Mouse (Mus musculus): ENCODE data around the gene Mpig6b.
A peak's percentile ranks its signal among the peaks of the same experiment; 100 is the strongest.

Gene Mpig6b

DNA sequence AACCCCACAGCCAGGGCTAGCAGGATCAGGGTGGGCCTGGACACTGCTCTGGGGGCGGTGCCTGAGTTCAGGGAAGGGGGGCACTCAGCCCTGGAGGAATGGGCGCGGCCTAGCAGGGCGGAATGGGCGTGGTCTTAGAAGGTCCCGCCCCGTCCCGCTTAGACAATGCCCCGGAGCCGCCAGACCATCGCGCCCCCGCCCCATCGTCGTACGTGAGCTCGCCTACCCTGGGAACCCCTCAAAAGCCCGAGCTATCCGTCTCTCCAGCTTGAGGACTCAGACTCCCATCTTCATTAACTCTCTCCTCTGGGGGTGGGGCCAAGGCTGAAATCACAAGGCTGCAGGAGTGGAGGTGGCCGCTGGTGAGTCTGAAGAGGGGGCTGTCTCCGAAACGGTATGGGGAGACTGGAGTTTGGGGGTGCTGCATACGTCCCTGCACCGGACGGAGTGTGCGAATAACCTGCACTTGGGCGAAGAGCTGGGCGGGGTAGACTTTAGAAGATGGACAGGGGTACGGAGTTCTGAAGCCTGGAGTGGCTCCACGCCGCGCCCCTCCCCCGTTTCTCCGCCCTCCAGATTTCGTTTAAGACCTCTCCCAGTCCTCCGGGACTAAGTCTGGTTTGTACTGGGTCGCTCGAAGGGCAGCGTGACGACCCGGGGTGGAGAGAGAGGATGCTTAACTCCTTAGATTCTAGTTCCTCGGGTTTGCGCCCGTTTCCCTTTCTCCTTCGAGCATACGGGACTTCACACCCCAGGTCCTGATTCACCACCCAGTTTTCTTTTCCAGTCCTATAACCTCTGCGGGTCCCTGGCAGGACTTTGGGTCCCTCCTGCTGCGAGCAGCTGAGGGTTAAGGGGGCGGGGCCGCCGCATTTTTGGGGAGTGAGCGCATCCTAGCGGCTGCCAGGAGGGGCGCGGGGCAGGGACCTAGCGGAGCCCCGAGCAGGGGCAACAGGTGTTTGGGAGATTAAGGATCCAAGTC is 6.8 kb downstream of the Mpig6b start, which contains the start of gene Ddah2:
Gene Ddah2, plus strand, starts transcription at position 125 of the 982 bp plus-strand sequence.
- peak; percentile 72 to 73 for DNase-seq (ENCODE audit: low spot score in 2 of 2)

DNA sequence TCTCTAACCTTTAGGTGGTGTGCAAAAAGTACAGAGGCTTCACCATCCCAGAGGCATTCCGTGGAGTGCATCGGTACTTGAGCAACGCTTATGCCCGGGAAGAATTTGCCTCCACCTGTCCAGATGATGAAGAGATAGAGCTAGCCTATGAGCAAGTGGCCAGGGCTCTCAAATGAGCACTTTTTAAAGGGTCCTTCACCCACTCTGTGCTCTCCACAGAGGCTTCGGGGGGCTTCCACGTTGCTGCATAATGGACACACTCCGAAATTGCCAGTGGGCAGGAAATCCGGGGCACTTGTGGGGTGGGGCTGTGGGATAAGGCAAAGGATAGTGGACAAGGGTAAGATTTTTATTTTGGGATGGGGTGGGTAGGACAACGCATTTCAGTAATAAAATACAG is 7.7 kb downstream of the Mpig6b start:
- DNase-seq (ENCODE audit: low spot score in 2 of 2) = no peak

DNA sequence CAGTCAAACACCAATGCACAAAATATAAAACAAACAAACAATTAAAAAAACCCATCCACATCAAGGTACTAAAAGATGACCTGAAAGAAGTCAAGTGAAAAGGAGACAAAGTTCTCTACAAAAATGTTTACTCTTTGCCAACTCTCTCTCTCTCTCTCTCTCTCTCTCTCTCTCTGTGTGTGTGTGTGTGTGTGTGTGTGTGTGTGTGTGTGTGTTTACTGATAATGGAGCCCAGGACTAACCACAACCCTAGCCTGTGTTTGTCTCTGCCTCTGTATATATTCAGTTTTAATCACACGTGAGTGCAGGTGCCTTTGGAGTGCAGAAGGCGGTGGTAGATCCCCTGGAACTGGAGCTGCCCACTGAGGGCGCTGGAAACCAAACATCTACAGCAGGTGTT is 8.9 kb downstream of the Mpig6b start:
- DNase-seq (ENCODE audit: low spot score in 2 of 2) = no peak

DNA sequence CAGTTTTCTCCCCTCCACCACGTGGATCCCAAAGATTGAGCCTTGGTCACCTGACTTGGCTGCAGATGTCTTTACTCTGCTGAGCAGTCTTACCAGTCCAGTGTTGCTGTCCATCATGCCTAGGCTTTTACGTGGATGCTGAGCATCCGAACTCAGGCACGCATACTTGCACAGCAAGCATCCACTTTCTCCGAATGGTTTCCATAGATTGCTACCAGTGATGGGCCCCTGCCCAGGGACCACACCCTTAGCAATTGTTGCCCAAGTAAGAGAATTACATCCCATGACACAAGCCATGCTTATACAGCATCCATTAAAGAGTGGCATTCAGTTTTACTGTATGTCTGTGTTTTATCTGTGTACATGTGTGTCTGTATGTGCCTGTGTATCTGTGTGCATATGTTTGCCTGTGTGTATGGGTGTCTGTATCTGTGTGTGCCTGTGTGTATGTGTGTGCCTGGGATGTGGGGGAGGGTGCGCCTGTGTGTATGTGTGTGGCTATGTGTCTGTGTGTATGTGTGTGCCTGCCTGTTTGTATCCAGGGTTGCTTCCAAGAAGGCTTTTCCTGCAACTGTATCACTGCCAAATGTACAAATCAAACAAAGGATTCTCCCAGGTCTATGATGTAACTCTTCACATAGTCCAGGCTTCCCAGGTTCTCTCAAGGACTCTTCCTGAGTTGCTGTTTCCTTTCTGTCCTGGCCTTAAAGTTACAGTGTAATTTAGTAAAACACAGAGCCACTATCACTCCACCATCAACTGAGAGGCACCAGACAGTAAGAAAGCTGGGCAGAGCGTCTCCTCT is 10.1 kb downstream of the Mpig6b start:
- no peak for DNase-seq (ENCODE audit: low spot score in 2 of 2)

DNA sequence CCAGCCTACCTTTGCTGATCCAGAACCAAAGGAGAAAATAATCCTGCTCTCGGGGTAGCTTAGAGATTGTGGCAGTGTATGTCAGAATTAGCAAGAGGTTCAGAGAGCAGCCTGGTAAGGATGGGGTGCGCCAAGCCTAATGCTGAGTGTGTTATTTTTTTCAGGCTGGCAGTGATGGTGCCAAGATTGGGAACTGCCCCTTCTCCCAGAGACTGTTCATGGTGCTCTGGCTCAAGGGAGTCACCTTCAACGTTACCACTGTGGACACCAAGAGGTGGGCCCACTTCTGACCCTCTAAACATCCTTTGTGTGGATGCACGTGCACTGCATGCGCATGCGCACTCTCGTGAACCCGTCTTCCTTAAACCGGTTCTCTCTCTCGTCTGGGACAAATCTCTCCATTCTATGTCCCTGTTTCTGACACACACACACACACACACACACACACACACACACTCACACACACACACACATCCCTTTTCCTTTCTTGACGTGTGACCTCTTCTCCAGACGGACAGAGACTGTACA is 13.6 kb downstream of the Mpig6b start:
- DNase-seq (ENCODE audit: low spot score in 2 of 2) = no peak

DNA sequence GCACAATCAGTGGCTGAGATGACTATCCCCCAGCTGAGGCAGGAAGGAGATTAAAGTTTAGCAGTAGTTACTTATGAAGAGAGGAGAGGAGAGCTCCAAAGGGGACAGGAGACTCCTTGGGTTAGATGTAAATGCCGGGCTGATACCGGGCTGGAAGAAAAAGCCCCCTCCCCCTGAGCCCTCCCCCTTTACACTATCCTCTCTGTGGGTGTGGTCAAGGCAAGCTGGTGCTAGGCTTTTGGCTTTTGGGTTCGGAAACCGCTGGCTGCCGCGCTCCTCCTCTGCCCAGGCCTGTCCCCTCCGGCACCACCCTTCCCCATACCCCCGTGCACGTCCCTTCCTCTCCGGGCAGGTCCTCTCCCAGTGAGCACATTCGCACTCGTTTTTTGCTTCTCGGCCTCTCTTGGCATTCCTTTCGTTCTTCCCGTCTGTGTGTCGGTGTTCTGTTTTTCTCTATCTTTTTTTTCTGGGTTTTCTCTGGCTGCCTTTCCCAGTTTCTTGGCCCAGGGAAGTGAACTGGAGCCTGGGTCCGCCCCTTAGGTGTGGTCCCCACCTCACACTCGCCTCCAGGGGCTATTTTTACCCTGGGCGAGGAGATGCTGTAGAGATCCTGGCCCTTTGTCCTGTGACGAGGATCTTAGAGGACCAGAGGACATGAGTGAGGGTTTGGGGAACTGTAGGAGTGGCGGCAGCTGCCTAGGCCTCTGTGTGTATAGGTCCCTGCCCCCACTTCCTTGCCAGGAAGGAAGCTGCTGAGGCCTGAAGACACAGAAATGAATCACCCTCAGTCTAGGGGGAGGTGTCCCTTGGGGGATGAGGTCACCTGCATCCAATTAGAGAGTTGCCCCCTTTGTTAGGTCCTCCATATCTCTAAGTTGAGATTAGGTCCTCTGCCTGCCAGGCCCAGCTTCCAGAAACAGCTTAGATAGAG is 14.6 kb downstream of the Mpig6b start:
- DNase-seq (ENCODE audit: low spot score in 2 of 2) = no peak

DNA sequence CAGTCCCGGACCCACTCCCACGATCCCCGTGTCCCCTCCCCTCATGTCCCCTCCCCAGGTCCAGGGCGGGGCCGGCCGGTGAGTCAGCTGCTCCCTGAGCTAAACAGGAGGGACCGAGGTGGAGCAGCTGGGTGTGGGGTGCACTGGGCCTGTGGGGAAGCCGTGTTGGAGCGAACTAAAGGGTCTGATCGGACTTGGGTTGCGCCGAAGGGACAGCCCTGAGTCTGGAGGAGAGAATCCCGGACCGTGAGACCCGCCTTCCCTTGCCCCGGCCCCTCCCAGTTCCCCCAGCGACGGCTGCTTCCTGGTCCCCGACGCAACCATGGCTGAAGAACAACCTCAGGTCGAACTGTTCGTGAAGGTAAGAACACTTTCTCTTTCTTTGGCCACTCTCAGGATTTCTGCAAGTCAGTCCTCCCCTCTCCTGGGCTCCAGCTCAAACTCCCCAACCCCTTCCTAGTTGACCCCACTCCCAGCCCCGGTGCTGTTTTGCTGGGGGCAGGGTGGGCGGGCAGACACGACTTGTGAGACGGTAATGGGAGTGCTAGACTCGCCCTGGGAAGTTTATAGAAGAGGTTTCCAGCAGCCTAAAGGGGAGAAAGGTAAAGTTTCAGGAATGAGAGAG is 15.7 kb downstream of the Mpig6b start:
- DNase-seq (ENCODE audit: low spot score in 2 of 2) = no peak

DNA sequence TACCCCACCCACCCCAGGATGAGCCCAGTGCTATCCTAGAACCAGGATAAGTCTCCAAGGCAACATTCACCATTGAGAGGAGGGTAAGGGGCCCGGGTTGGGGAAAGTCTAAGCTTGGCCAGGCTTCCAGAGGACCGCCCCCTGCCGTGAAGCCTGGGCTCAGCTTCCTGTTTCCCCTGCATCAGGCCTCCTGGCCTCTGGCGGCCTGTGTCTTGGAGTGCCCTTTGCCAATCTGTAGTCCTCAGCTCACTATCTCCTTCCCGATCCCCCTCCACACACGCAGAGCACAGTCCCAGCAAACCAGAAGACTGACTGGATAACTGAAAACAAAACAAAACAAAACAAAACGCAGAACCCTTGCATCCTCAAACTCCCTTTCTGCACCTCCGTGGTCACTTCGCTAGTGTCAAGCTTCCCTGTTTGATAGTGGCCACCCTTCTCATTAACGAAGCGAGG is 16.4 kb downstream of the Mpig6b start, which contains the start of gene Clic1:
Gene Clic1, plus strand, starts transcription at position 406 of the 456 bp plus-strand sequence.
- no peak for DNase-seq (ENCODE audit: low spot score in 2 of 2)

DNA sequence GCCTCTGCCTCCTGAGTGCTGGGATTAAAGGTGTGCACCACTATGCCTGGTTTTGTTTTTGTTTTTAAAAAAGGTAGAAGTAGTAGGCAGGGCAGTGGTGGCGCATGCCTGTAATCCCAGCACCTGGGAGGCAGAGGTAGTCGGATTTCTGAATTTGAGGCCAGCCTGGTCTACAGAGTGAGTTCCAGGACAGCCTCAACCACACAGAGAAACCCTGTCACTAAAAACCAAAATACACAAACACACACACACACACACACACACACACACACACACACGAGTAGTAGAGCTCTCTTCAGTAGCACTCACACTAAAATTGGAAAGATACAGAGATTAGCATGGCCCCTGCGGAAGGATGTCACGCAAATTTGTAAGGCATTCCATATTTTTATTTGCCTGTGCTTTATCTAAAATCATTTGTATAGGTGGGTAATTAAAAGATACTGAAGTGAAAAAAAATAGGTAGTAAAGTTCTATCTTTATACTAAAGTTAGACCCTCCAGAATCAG is 17.0 kb downstream of the Mpig6b start:
- DNase-seq (ENCODE audit: low spot score in 2 of 2) = no peak

DNA sequence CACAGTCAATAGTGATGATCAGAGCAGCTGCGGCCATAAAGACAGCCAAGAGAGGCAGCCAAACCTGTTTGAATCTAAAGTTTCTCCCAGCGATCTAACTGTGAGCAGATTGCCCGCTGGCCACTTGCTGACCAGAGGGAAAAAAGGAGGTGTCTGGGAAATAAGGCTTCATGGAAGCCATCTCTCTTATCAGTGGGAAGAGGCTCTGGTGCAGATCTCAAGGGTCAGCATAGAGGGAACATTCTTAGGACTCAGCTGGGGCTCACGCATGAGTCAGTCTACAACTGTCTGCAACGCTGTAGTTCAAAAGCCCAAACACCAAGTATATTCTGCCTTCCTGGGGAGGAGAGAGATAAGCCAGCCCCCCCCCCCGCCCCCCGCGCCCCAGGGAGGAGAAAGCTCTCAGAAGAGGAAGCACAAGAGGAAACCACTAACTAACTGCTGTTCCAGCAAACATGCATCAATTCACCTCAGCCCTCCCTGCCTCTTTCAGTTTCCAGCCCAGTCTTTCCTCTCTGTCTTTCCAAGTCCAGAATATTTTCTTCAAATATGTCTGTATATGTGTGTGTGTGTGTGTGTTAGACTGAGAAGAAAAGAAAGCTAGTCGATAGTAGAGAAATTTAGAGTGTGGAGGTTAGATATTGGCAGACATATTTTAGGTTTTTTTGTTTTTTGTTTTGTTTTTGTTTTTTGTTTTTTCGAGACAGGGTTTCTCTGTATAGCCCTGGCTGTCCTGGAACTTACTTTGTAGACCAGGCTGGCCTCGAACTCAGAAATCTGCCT is 17.6 kb downstream of the Mpig6b start:
- no peak for DNase-seq (ENCODE audit: low spot score in 2 of 2)

DNA sequence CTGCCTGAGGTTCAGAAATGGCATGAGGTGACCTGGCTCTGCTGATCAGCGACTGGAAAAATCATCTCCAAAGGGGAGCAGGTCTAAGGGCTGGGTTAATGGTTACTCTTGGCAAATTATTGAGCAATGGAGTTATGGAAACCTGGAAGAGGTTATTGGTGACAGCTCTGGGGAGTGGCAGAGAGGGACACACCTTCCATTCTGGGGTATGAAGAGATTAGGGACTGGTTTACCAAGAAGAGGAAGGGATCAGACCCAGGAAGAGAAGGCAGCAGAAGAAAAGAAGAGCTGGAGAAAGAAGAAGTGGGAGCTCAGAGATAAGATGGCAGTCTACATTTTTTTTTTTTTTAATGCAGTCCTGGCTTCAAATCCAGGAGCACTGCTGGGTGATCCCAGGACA is 18.3 kb downstream of the Mpig6b start:
- DNase-seq (ENCODE audit: low spot score in 2 of 2) = no peak

DNA sequence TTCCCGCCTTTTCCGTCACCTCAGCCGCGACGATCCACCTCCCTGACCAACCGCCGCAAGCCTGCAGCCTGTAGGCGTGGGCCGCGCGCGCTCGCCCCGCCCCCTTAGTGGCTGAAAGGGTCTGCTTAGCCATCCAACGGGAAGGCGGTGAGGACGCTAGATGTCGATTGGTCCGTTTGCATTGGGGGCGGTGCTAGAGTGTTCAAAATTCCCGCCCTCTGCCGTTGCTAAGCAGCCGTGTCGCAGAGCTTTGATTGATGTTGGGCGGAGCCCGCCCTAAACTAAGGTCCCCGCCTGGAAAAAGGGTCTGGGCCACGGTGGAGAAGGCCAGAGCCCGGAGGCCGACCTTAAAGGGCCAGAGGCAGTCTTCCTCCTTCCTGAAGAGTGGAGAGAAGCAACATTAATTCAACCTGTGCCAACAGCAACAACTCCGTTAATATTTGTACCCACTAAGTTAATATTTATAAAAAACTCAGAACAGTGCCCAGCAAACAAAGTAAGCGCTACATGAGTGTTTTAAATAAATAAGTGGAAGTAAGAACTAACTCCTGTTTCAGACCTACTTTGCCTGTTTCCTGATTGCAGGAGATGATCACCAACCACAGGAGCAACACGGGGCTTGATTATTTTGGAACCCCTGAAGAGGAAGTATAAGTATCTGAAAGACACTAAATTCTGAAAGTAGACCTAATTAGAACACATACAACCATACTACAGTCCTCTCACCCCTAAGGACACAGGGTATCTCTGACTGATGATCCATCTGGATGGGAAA is 19.1 kb downstream of the Mpig6b start, which contains the start of gene Msh5:
Gene Msh5, minus strand, starts transcription at position 65 of the 775 bp plus-strand sequence.
- DNase-seq (ENCODE audit: low spot score in 2 of 2) = peak; percentile 92 to 95

DNA sequence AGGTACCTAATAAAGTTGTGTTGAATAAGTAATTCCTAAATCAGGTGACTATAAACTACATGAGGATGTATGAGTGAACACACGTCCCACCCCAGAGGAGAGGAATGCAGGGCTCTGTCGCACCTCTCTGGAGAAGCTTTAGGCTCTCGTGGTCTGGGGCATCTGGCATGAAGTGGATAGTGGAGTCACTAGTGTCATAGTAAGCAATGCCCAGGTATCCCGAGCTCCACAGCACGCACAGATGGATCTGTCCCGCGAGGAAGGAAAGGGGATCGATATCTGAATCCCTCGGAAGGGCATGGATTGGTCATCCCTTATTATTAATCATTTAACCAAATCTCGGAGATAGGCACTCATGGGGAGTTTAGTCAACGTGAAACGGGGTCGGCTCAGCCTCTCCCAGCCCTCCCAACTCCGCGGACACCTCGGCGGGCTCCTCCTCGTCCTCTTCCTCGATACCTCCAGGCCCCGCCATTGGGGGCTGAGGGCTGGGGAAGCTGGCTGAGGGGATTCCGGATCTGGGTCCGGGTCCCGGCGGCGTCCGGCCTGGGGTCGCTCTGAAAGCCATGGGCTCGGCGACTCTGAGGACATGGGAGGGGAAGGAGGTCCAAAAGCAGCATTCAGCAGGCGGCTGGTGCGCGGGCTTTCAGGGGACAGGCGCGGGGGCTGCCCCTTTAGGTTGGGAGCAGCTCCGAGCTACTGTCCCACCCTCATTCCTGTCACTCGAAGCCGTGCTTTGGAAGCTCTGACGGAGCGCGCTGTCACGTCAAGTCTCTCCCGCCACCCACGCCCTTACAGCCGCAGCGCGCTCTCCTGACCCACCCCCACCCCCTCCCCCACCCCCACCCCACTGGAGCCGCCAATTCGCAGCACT is 19.9 kb downstream of the Mpig6b start:
- DNase-seq (ENCODE audit: low spot score in 2 of 2) = no peak

DNA sequence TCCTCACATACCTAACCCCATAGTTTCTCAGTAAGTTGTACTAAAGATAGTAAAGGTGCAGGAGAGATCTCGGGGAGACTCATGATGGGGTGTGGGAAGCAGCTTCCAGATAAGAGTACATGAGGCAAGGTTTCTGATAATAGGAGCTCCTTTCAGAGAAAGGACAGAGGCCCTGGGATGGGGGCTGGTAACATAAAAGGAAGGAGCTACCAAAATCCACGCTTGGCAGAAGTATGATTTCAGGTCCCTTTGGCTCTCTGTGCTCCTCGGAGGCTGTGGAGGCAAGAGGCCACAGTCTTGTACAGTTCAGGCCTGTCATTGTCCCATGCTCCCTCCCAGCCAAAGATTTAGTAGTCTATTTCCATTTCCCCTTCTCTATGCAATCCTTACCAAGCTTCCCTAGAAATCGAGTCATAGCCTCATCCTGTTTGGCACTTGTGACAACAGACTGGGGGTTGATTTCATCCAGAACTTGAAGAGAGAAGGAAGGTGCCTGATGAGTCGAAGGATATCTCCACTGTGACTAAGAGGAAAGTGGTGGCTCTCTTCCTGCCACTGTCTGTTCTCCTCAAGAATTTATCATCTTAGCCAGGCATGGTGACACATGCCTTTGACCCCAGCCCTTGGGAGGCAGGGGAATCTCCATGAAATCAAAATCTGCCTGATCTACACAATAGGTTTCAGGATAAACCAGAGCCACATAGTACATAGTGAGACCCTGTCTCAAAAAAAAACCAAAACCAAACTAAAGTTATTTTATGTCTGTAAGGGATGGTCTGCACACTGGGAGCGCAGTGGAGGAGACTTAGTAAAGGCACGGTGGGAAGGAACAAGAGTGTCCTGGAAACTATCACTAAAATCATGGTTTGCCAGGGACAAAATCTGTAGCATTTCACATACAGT is 20.8 kb downstream of the Mpig6b start:
- DNase-seq (ENCODE audit: low spot score in 2 of 2) = no peak

DNA sequence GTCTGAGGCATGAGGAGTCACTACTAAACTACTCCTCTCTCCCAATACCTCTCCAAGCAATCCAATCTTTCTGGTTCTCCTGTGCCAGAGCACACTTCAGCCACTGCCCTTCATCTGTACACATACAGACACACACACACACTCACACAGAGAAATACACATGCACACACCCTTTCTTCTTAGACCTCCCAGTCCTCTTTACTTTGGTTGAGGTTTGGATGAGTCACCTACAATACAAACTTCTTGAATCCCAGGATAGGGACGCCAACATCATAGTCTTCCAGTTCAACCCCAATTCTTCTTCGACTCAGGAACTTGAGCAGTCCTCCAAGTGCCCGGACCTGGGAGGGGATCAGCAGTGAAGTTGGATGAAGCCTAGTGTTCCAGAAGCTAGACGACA is 22.2 kb downstream of the Mpig6b start:
- DNase-seq (ENCODE audit: low spot score in 2 of 2) = no peak

DNA sequence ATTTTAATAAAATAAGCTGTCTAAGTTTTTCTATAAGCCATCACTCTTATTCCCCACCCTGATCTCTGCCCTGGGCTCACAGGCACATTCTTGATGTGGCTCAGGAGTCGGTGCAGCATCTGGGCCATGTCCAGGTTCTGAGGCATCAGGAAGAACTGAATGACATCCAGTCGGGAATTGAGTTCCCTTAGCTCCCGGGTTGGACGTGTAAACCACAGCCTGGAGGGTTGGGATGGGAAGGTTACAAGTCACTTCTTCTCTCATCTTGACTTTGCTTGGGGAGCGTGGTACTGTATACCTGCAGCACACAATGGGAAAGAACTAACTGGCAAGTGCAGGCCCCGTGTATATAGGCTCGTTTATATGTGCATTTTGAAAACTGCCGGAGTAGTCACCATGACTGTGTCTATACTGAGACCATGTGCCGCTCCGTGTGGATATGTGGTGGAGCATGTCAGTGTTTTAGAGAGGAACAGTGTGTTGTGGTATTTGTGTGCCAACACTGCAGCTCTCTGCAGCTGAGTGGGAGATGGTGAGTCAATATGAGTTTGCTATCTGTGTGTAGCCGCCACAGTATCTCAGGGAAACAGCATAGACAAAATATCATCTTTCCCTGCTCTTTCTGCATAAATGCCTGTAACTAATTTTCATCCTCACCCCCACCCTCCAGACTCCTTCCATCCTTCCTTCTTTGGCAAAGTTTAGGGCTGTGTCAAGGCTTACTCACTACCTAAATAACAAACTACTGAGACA is 26.7 kb downstream of the Mpig6b start:
- DNase-seq (ENCODE audit: low spot score in 2 of 2) = no peak
